Mouse (Mus musculus): Measurements from ENCODE around the gene Dtl. TPM values are rescaled to one million over a fixed set of nuclear protein-coding genes. Genes with fewer than 3 reads are reported as not detected.
"Not testable (repeated sequence)": the region's sequence is repeated elsewhere in the genome, so short reads cannot be mapped to it uniquely, and the experiment has no call there.

Dtl gene
- polyA plus RNA-seq, 1 experiment from 2014 or later: 12.7 TPM

DNA sequence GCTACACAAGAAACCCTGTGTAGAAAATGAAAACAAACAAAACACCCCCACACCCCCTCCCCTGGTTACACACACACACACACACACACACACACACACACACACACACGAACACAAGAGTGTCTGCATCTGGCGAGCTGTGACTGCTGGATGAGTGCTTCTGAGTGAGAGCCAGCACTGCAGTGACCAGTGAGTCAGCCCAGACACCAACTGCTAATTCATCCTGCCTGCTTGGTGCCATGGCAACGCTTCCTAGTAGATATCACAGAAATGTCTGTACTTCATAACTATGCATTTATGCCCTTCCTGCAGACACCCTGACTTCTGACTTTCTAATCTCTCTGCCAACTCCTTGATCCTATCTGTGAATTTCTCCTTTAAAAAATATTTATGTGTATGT lies 48.3 kb downstream of the Dtl start:
- in situ Hi-C loops (cut with MboI; ENCODE audit: low pct_unique_long_range_greater_than_20kb): no loop called here
- ChIA-PET POLR2A (interaction anchor here (0.5 kb wide), 1 partner anchor 57 kb away, joined by 3 read pairs; no protein-coding TSS in a partner anchor), CTCF (no interaction called here)
- ATAC-seq: no peak
- DNase-seq (ENCODE audit: low read depth, low spot score): no peak
- TF ChIP-seq CTCF (IDR thresholded peaks at IDR 0.05): no peak
- H3K27me3 ChIP-seq: no peaks in the 10 kb centered on the region

DNA sequence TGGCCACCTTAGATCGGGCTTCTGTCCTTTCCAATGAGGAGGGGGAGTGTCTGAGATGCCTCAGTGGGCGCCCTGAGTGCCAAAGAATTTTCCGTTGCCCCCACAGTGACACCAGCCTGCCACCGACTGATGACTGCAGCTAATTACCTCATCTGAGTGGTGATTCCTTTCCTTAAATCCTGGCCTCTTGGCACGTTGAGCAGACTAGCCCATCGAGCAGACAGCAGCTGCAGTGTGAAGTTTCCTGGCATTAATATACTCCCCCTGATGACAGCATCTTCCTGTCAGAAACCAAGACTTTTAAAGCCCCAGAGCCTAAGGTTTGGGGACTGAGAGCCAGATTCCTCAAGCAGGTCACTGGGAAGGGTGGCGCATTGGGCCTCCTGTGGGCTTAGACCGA lies 53.9 kb downstream of the Dtl start:
- POLR2A ChIA-PET: no interaction called here
- CTCF ChIA-PET: no interaction called here
- ATAC-seq (no peak), DNase-seq (ENCODE audit: low read depth, low spot score) (no peak)
- in situ Hi-C loops (cut with MboI; ENCODE audit: low pct_unique_long_range_greater_than_20kb): no loop called here
- TF ChIP-seq CTCF (IDR thresholded peaks at IDR 0.05): no peak
- no peaks in the 10 kb centered on the region for H3K27me3 ChIP-seq

DNA sequence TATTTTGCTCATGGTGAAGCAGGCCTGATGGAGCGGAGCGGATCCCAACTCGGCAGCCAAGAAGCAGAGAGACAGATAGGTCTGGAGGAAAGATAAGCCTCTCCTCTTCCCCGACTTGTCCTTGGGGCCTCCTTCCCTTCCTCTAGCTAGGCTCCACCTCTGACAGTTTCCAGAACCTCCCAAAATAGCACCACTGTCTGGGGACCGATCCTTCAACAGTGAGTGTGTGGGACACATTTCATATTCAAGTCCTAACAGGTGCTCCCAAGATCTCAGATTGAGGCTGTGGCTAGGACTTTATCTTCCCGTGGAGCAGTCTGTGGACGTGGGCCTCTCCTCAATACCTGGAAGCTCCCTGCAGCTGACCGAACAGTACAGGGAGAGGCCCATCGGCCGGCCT lies 54.7 kb downstream of the Dtl start:
- no peak for TF ChIP-seq CTCF (IDR thresholded peaks at IDR 0.05)
- no peak for ATAC-seq
- in situ Hi-C loops (cut with MboI; ENCODE audit: low pct_unique_long_range_greater_than_20kb): no loop called here
- POLR2A ChIA-PET: no interaction called here
- CTCF ChIA-PET: no interaction called here
- DNase-seq (ENCODE audit: low read depth, low spot score): no peak
- H3K27me3 ChIP-seq: no peaks in the 10 kb centered on the region

DNA sequence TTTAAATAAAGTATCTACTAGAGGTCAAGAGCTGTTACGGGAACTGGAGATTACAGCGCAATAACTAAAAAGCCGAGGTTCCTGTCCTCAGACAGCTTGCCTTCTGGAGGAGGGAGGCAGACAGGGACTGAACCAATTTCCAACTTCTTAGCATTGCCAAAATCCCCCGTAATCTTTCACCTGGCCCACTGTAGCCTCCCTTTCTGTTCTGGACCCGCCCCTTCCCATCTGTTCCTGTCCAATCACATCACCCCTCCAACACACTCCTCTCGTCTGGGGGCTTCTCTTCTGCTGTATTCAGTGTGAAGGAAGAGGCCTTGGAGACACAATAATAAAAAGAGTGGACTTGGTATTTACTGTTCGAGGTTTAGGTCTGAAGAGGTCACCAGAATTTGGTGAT lies 55.1 kb downstream of the Dtl start:
- TF ChIP-seq CTCF (IDR thresholded peaks at IDR 0.05): no peak
- H3K27me3 ChIP-seq: no peaks in the 10 kb centered on the region
- CTCF ChIA-PET: no interaction called here
- POLR2A ChIA-PET: no interaction called here
- in situ Hi-C loops (cut with MboI; ENCODE audit: low pct_unique_long_range_greater_than_20kb): no loop called here
- DNase-seq (ENCODE audit: low read depth, low spot score) (no peak), ATAC-seq (no peak)

DNA sequence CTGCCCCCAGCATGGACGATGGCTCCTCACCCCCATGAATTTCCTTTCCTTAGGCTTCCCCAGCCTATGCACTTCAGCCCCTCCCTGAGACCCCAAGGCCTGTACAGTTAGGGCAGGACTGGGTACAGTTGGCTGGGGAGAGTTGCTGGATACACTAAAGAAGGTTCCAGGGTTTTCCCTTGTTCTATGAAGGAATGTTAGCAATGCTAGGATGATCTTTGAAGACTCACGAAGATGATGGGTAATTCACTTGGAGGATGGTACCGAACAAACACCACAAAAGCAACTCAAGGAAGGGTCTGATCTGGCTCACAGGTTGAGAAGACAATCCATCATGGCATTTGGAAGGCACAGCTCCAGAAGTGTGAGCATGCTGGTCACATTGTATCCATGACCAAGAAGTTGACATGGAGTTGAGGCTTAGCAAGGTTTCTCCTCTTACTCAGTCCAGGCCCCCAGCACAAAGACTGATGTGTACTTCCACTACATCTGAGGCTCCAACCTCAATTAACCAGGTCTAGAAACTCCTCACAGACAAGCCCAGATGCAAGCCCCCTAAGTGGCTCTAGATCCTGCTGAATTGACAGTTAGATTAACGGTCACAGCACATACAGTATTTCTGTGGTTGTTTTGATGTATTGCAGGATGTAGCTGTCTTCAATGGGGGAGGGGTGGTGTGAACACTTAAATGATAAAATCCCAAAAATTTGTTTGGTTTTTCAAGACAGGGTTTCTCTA lies 55.8 kb downstream of the Dtl start:
- no peak for TF ChIP-seq CTCF (IDR thresholded peaks at IDR 0.05)
- ChIA-PET POLR2A (no interaction called here), CTCF (interaction anchor here (1.2 kb wide), 1 partner anchor 10 kb away, joined by 4 read pairs; no protein-coding TSS in a partner anchor)
- DNase-seq (ENCODE audit: low read depth, low spot score) (no peak), ATAC-seq (no peak)
- H3K27me3 ChIP-seq: no peaks in the 10 kb centered on the region
- in situ Hi-C loops (cut with MboI; ENCODE audit: low pct_unique_long_range_greater_than_20kb): no loop called here

DNA sequence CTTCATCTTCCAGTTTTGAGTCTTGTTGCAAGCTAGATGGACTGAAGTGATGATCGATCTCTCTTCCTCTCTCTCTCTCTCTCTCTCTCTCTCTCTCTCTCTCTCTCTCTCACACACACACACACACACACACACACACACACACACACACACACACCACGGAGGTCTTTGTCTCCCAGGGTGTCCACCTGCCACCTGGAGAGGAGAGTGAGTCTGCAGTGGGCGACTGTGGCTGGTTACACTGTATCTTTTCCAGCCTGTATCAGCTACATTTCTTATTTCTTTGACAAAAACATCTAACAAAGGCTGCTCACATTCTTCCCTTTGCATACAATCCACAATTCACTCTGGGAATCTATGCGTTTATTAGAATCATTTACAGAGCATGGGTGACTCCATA lies 56.4 kb downstream of the Dtl start:
- CTCF ChIA-PET: interaction anchor here (1.2 kb wide), 1 partner anchor 9 kb away, joined by 4 read pairs; no protein-coding TSS in a partner anchor
- DNase-seq (ENCODE audit: low read depth, low spot score) (no peak), ATAC-seq (no peak)
- TF ChIP-seq CTCF (IDR thresholded peaks at IDR 0.05): no peak
- POLR2A ChIA-PET: interaction anchor here (0.6 kb wide), 2 partner anchors 9 to 58 kb away, joined by 3 to 4 read pairs; no protein-coding TSS in a partner anchor
- in situ Hi-C loops (cut with MboI; ENCODE audit: low pct_unique_long_range_greater_than_20kb): no loop called here
- no peaks in the 10 kb centered on the region for H3K27me3 ChIP-seq

DNA sequence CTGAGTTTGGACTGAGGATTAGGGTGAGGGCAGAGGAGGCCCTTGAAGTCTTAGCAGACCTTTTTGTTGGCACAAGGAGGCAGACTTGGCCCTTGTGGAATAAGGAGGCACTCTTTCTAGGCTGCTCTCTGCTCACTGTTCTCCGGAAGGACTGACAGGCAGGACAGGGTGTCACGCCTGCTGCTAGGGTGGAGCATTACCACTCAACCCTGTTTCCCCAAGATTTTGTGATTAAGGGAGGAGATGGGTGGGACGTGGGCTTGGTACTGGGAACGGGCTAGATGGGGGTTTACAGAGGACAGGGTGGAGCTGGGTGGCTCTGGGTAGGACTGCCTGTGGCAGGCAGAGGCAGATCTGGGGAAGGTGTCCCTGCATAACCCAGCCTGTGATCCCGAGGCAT lies 57.4 kb downstream of the Dtl start:
- TF ChIP-seq CTCF (IDR thresholded peaks at IDR 0.05): no peak
- POLR2A ChIA-PET: no interaction called here
- in situ Hi-C loops (cut with MboI; ENCODE audit: low pct_unique_long_range_greater_than_20kb): no loop called here
- ATAC-seq: no peak
- no peaks in the 10 kb centered on the region for H3K27me3 ChIP-seq
- DNase-seq (ENCODE audit: low read depth, low spot score): no peak
- CTCF ChIA-PET: interaction anchor here (1.2 kb wide), 1 partner anchor 9 kb away, joined by 4 read pairs; no protein-coding TSS in a partner anchor

DNA sequence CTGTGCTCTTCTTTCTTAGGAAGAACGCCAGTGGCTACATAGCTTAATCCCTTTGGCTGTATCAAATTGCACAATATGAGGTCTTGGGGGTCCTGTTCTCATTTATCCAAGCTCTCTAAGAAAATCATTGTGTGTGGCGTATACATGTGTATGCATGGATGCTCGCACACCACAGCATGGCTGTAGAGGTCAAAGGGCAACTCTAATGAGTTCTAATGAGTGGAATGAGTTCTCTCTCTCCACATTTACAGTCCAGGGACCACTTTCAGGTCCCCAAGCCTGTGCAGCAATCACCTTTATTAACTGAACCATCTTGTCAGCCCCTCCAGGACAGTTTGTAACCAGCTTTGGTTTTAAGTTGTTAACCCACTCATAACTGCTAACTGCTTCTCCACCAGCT lies 58.3 kb downstream of the Dtl start:
- DNase-seq (ENCODE audit: low read depth, low spot score): no peak
- TF ChIP-seq CTCF (IDR thresholded peaks at IDR 0.05): no peak
- in situ Hi-C loops (cut with MboI; ENCODE audit: low pct_unique_long_range_greater_than_20kb): no loop called here
- ChIA-PET POLR2A (no interaction called here), CTCF (interaction anchor here (1.6 kb wide), 1 partner anchor 26 kb away, joined by 3 read pairs; no protein-coding TSS in a partner anchor)
- H3K27me3 ChIP-seq: no peaks in the 10 kb centered on the region
- ATAC-seq: no peak

DNA sequence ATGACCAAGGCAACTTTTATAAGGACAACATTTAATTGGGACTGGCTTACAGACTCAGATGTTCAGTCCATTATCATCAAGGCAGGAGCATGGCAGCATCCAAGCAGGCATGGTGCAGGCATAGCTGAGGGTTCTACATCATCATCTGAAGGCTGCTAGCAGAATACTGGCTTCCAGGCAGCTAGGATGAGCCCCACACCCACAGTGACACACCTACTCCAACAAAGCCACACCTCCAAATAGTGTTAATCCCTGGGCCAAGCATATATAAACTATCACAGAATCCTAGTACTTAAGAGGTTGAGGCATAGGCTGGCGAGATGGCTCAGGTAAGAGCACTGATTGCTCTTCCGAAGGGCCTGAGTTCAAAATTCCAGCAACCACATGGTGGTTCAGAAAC lies 59.0 kb downstream of the Dtl start:
- CTCF ChIA-PET: interaction anchor here (1.6 kb wide), 1 partner anchor 27 kb away, joined by 3 read pairs; no protein-coding TSS in a partner anchor

DNA sequence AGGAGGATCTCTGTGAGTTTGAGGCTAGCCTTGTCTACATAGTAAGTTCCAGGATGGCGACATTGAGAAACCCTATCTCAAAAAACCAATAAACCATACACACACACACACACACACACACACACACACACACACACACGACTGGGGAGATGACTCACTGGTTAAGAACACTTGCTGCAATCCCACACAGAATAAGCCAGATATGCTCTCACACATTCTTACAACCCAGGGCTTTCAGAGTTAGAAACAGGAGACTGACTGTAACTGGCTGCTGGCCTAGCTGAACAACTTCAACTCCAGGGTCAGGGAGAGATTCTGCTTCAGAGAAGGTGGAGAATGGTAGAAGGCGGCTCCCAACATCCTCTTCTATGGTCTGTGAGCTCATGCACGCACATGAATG lies 62.1 kb downstream of the Dtl start:
- TF ChIP-seq CTCF (IDR thresholded peaks at IDR 0.05): no peak
- ATAC-seq: no peak
- DNase-seq (ENCODE audit: low read depth, low spot score): no peak
- CTCF ChIA-PET: no interaction called here
- in situ Hi-C loops (cut with MboI; ENCODE audit: low pct_unique_long_range_greater_than_20kb): no loop called here
- no peaks in the 10 kb centered on the region for H3K27me3 ChIP-seq
- POLR2A ChIA-PET: no interaction called here

More for the DNA sequence above, 59.0 kb downstream of the Dtl start:
- in situ Hi-C loops (cut with MboI; ENCODE audit: low pct_unique_long_range_greater_than_20kb); ATAC-seq; DNase-seq (ENCODE audit: low read depth, low spot score); H3K27me3 ChIP-seq; POLR2A ChIA-PET: not testable (repeated sequence)

DNA sequence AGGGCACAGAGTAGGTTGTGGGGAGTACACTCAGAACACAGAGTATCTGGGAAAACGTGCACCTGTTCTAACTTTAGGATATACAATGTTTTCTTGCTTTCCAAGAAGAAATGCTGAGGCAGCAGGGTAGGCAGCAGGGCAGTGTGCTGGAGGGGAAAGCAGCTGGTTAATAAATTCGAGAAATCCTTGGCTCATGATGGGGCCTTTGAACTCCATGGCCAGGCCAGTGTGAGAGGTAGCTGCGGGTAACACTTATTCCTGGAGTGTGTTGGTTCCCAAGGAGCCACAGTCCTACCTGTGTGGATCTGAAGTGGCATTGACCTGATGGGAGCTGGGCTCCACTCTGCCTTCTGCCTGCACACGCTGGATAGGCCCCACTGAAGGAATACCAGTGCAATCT lies 63.0 kb downstream of the Dtl start:
- ATAC-seq: no peak
- in situ Hi-C loops (cut with MboI; ENCODE audit: low pct_unique_long_range_greater_than_20kb): no loop called here
- TF ChIP-seq CTCF (IDR thresholded peaks at IDR 0.05): no peak
- no peak for DNase-seq (ENCODE audit: low read depth, low spot score)
- ChIA-PET CTCF (interaction anchor here (1.0 kb wide), 1 partner anchor 14 kb away, joined by 4 read pairs; no protein-coding TSS in a partner anchor), POLR2A (no interaction called here)
- H3K27me3 ChIP-seq: no peaks in the 10 kb centered on the region
